Mouse (Mus musculus) ZHBTc4 (cell line): ENCODE data around the gene Ddc.
A peak's percentile ranks its signal among the peaks of the same experiment; 100 is the strongest.

Experiments
- DNase-seq: peaks from one replicate; pipeline ENCODE4 v3.0.0-alpha.2; 2011; ENCODE audit warnings: low read depth, low spot score

The Ddc gene

DNA sequence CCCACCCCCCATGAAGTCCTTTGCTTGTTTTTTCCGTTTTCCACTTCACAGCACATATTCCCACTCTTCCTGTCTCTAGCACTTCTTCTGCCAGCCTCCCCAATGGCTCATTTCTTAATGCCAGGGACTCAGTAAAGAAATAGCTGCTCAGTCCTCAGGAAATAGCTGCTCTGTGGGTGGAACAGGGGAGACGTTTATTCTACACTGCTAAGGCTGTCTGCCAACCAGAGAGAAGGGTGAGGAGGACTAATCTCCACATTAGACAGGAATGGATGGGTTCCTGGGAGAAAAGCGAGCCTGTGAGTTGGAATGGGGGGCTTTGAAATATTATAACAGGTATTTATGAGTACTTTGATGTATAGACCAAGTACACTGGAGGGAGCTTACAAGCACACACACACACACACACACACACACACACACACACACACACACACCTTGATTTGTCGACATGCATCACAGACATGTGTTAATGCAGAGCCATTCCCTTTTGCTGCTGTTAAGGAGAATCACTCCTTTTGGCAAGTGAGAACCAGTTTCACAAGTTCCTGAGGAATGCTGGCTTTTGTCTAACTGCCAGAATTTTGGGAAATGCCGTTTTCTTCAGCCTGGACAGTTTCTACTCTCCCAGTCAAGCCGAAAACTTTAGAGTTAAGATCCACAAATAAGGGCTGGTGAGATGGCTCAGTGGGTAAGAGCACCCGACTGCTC, 9.9 kb upstream of the Ddc start:
- DNase-seq = peak; percentile 32

DNA sequence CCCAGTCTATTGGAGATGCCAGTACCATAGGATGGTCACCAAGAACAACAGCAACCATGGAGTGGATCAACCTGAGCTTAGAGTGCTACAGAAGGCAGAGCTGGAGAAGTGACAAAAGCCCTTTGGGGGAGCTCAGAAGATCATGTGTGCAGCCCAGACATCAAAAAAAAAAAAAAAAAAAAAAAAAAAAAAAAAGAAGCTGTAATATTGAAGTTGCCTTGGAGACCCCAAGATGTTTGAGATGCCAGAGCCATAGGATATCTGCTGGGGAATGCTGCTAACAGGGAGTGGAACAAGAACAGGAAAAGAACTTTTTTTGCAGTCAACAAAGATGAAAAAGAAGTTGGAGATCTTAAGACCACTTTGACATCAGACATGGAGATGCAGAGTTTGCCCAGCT, 7.6 kb upstream of the Ddc start:
- DNase-seq = no peak

DNA sequence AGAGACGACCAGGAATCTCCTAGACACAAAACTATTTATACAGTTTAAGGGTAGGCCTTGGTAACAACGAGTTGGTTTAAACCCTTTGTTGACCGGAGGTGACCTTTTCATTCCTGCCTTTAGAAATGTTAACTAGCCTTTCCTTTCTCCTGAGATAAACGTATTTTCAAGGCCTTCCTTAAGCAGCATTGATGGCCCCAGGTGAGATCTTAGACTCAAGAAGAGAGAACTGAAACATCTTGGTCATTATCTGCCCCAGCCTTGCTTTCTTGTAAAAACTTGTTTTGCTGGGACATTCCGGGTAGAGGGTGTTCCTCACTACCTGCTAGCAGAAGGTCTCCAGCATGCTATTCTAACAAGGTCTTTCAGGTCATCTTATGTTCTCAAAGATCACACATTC, 7.1 kb upstream of the Ddc start:
- peak; percentile 93 for DNase-seq

DNA sequence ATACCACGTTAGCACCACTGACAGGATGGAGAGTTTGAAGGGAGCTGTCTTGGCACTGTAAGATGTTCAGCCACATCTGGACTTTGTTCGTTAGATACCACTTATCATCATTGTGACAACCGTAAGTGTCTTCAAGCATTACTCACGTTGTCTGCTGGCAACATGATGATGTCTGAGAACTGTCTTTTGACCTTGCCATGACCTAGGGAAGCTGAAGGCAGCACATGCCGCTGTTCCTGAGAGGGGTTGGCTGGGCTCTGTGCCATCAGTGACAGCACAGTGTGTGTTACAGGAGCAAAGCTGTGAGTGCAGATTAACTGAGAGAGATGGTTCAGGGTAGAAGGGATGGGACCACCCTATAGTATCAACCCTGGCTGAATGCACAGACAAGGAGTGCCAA, 3.6 kb upstream of the Ddc start:
- DNase-seq = no peak

DNA sequence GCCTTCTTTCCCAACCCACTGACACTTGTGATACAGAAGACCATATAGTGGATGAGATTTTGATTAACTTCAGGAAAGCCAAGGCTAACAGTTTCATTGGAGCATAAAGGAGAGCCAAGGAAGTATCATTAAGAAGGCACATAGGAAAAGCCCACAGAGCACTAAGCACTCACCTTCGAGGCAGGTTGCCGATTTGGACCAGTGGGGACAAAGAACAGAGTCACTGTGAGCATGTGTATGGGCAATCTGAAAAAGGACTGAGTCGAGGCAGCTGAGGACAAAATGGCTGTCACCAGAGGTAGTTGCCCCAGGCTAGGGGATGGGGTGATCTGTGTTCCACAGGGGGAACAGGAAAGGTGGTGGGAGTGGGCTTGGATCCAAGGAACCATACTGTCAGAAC, 552 bp upstream of the Ddc start:
- no peak for DNase-seq

DNA sequence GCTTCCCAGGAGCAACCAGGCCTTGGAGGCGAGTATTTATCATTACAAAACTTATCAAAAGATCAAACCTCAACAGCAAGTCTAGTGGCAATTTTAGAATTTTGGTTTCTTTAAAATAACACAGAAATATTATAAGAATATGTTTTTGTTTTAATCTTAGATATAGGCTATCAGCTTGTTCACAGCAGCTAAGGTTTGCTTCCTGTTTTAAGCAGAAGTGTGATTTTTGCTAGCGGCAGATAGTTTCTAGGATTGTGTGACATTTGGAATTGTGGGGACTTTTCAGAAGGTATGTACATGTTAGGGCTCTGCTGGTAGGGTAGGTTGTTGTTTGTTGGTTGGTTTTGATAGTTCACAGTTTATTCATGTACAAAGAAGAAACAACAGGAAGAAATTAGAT, 2.5 kb downstream of the Ddc start:
- no peak for DNase-seq

DNA sequence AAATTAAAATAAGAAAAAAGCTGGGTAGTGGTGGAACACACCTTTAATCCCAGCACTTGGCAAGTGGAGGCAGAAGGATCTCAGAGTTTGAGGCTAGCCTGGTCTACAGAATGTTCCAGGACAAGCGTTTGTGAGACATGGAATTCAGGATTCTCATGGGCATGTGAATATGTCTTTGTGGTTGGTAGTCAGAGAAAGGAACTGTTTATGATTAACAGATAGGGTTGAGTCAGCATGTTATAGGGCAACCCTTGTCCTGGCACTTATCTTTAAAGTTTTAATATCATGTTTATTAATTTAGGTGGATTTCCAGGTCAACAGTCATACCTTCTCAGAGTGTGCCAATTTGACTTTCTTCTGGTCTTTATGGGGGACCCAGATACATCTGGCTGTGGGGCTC, 4.2 kb downstream of the Ddc start:
- DNase-seq = no peak

DNA sequence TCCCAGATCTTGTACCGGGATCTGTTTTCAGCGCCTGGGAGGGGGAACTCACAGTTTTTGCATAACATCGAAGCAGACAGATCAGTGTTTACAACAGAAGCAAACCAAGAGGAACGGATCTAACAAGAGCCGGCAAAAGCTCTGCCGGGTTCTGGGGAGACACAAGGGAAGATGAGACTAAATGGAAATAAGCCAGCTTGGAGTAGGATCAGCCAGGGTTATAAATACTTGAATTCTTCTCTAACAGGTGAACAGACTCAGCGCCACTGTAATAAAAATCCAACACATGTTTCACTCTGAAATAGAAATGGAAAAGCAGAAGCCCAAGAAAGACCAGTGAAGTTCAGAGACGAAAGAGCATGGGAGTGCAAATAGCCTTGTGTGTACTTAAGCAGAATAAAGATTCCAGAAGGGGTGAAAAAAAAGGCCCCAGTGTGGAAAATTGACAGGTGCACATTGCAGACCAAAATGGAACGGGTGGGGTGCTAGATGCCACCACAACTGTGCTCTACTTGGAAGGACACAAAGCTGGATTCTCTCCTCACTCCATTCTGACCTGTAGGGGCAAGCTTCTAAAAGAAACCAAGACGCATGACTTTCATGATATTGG, 4.8 kb downstream of the Ddc start:
- no peak for DNase-seq

DNA sequence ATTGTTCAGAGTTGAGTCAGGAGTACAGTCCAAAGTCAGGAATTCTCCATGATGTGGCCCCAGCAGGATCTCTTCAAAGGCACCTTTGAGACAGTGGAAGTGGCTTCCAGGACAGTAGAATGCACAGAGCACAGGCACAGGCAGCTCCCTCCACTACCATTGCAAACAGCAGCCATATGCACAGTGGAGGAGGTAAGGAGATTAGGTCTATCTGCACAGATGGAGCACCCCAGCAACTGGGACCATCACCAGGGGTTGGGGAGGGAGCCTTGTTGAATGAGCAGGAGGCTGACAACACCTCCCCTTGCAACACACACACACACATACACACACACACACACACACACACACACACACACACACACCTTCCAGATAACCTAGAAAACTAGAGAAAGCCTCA, 6.1 kb downstream of the Ddc start:
- no peak for DNase-seq

DNA sequence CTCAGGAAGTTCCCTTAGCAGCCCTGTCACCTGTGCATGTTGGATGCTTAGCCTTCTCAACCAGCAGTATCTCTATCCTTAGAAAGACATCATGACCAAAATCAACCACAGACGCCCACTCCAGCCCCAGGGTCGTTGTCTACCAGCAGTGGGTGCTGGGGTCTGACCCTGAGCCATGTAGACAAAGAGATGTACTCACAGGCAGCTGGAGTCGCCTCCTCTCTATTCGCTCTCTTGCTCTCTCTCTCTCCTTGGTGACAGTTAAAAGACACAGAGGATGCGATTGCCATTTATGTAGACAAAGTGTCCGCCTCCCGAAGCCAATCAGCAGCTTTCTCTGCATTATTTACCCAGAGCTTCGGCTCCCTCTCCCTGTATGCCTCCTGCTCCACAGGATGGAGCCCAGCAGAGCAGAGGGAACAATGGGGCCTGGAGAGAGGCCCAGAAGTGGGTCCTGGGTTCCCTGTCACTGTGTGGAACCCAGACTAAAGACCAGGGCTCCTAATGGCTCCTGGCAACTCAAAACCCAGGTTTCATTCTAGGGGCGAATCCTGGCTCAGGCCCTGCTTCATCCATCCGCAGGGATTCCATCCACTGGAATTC, 7.7 kb downstream of the Ddc start:
- no peak for DNase-seq

DNA sequence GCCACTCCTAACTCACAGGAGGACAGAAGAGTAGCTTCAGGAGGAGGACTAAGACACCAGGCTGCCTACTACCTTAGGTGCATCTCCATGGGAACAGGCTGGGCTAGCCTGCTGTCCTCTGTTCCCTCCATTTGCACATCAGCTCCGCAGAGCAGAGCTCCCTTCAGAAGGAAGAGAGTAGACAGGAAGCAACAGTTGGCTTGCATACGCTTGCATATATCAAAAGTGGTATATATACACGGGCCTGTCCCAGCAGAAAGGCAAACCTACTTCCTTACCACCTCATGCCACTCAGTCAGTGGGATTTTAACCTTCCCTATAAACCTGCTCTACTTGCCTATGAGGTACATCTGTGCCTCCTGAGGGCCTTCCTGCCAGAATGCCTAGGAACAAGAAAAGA, 9.2 kb downstream of the Ddc start:
- DNase-seq = no peak

DNA sequence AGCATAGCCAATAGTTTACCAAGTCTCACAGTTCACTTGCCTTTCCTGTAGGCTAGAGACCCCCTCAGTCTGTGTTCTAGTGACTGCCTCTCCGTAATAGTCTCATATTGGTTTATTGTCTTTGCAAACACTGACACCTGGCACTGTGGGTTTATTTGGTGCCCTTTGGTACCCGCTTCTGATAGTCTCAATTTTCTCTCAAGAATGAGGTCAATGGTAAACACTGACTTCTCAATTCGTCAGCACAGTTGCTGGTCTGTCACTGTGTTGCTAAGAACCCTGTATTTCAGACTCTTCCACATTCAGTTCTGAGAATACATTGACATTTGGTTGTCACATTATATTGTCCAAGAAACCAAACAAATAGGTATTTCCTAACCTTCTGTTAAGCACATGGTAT, 9.9 kb downstream of the Ddc start:
- no peak for DNase-seq

DNA sequence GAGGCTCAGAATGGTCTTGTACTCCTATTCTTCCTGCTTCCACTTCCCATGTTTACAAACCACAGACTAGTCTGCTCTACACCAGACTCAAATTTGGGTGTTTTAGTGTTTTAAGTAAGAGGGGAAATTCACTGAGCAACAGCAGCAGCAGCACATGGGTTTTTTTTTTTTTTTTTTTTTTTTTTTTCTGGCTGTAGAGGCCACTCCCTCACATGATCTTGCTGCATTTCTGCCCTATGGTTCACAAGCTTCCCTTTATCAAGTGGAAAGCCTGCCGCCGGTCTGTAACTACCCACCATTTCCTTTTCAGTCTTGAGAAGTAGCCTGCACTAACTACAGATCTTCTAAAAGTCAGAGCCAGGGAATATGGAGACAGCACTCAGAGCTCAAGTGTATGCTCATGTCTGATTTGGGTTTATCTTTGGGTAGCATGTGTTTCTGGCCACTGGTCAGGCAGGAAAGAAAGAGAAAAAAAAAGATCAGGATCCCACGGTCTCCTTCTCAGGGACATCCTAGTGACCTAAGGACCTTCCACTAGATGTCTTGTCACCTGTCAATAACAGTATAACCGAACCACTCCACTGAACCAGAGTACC, 11.4 kb downstream of the Ddc start:
- DNase-seq = no peak

DNA sequence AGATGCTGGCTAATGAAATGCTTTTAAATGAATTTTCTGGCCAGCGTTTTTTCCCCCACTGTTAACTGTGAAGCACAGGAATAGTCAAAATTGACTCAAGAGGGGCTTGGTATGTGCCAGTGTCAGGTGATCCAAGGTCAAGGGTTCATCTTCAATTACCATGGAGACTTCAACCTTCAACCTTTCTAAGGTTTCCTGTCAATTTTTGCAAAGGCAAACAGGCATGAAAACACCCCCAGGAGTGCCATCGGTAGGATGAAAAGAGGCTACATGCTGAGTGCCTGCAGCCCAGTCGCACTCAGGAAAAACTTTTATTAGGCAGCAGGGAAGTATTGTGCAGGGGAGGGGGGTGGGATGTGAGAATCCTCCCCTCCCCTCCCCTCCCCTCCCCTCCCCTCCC, 12.0 kb downstream of the Ddc start:
- no peak for DNase-seq

DNA sequence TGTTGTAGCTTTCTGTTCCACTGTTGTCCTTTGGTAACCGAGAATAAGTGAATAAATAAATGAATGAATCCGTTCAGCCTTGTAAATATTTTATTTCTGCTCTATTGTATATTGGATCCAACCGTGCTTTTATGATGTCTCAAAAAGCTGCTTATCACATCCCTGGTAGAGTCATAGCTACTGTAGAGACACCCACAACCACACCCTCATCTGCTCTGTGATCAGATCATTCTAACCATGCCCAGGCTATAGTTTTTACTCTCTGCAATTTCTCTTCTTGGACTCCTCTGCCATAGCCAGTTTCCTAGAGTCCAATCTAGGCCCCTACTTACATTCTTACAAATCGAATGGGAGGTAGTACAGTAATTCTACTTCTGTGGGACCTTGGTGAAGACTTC, 12.7 kb downstream of the Ddc start:
- no peak for DNase-seq

DNA sequence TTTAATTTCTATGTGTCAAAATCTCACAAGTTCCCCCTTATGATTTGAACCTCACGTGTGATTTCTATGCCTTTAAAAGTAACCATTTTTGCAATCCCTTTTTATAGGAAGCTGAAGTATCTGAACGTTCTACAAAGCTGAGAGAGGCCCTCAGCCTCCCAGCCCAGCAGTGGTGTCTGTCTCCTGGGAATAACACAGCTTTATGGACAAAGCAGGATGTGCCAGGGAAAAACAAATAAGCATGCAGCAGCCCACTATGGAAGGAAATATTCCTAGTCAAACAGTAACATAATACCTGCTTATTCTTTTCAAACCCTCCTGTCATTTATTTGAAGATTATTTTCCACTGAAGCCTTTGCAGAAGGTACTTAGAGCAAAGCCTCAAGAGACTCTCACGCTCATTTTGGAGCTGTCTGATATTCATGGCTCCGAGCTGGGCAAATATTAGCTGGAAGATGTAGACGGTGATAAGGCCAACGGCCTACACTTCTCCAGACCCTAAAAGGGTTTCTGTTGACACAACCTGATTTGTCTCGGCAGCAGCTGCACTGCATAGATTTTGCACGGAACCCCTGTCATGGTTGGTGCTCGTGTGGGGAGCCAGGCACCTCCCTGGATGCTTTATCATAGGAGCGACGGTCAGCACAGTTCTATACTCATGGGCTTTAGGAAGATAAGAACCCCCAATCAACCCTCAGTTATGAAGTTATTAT, 13.3 kb downstream of the Ddc start:
- no peak for DNase-seq

DNA sequence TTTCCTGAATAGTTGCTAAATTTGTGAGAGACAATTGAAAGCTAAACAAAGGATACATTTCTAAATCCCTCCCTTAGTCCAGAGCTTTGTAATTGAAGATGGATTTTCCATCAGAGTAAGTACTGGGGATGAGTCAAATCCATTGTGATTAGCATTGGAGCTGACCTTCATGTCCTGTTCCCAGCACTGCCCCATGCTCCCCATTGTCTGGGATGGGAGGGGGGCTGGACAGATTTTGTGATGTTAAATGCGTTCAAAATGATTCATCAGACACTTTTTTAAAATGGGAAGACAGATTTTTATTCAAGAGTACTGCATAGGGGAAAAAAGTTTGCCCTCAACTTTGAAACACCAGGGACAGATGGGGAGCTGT, 16.2 kb downstream of the Ddc start:
- peak; percentile 56 for DNase-seq

DNA sequence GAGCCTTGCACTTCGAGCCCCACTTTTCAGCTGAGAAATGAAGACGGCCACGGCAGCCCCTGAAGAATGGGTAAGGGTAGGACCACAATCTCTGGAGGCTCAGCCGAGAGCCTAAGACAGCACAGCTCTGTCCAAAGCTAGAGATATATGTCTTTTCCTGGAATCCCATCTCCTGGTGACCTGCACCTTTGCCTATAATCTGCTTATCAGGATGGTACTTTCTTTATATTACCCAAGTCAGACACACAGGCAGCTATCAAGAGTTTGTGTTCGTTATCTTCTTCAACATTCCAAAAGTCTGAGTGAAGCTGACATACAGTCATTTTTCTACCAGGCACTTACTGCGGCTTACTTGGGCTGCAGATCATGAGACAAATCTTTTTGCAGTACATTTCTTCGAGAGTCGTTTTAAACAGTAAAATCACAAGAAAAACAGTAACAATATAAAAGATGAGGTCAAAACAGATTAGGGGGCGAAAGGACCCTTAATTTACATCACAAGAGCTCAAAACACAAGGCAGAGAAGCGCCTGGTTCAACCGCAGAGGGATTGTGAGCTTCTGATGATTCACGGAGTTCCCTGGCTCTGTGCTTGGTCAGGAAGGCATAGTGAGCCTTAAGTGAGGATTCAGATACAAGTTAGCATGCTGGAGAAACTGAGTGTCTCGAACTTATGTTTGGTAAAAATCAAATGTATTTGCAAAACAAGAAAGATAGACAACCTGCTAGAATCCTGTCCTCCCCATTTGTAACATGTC, 16.7 kb downstream of the Ddc start:
- DNase-seq = peak; percentile 49

DNA sequence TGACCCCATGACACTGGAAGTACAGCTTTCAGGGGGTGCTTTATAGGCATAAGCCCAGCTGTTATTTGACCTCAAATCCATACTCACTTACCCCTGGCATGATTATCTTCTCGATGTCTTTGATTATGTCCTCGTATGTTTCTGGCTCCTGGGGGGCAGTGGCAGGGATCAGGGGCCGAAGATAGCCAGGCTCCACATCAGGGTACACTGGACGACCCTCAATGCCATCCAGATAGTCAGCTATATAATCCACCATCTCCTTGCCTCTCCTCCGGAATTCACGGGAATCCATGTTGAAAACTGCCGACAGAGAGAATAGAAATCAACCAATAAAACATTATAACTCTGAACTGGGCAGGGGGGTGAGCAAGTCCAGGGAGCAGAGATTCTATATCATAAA, 17.6 kb downstream of the Ddc start:
- DNase-seq = no peak

DNA sequence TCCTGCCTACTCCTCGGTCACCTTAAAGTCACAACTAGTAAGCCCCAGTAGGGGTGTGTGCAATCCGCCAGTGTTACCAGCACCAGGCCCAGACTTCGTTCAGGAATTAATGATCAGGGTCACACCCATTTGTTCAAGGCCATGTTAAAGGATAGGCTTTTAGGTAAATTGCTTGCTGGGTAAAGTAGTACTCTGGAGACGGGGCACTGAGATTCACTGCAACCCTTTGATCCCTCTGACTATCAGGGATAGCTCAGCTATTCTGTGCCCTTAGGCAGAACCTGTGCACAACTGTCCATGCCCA, 18.3 kb downstream of the Ddc start:
- DNase-seq = peak; percentile 89

DNA sequence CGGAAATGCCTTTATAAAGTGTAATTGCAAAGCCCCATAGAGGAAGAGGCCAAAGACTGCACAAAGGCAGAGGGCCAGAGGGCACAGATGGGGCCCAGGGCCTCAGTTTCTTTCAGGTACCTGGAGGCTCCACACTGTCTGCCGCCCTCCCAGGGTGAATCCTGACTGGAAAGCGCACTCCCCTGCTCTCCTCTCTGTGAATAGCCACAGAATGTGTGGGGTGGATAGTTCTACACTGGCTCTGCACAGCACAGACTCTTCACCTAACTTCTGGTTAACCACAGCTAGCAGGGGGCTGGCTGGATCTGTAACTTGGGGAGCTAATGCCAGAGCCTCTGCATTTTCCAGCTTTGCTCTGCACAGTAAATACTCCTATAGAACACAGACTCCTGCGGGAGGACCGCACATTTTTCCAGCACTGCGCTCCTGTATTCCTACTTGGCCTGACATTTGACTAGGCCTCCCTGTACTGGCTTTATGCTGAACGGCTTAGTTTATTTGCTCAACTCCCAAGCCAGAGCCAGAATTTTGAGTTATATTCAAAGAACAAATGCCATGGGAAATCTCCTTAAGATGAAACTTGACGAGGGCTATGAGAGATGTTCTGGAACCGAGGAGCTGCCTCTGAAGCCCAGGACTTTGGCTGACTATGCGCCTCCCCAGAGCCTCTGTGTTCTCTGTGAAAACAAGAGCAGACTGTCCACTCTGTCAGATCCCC, 18.8 kb downstream of the Ddc start:
- no peak for DNase-seq
